Mouse (Mus musculus) embryonic facial prominence, embryonic 11.5 days (tissue): ENCODE measurements at regions not wholly inside any gene's neighbourhood (a gene's known extent, or its start where the extent isn't known, plus 50 kb on each side); places are given as distances from the start of the nearest gene placed in this dataset.

Source experiments
- ATAC-seq: fragments of 200-750 bp; cut with Nextera tagmentation; replicated peaks from 2 replicates; pipeline ENCODE4 v1.8.0; 2017; ENCODE audit warnings: low read depth; ENCODE audit not compliant: insufficient number of reproducible peaks, low FRiP score, low TSS enrichment
- DNase-seq: peaks from one replicate; pipeline ENCODE4 v3.0.0-alpha.2; 2015; ENCODE audit warnings: low spot score
- H3K27ac ChIP-seq: fragments of 300-500 bp; sonication (generic); replicated peaks from 2 replicates; pipeline ENCODE4 v1.5.1; 2014; ENCODE audit warnings: mild to moderate bottlenecking, low read depth, low read length, control low read depth
- H3K27me3 ChIP-seq: fragments of 300-500 bp; sonication (generic); 2 replicates; pipeline ENCODE4 v1.6.1; 2014; ENCODE audit warnings: mild to moderate bottlenecking, low read length, moderate library complexity, mixed read lengths; ENCODE audit not compliant: control insufficient read depth, insufficient read depth
- H3K36me3 ChIP-seq: fragments of 300-500 bp; sonication (generic); replicated peaks from 2 replicates; pipeline ENCODE4 v1.6.1; 2014; ENCODE audit warnings: low read depth, mild to moderate bottlenecking, low read length, moderate library complexity, mixed read lengths; ENCODE audit not compliant: control insufficient read depth, insufficient read depth
- H3K4me1 ChIP-seq: fragments of 300-500 bp; sonication (generic); 2 replicates; pipeline ENCODE4 v1.6.1; 2014; ENCODE audit warnings: low read length, mixed read lengths; ENCODE audit not compliant: control insufficient read depth, insufficient read depth
- H3K4me2 ChIP-seq: fragments of 300-500 bp; sonication (generic); 2 replicates; pipeline ENCODE4 v1.6.1; 2014; ENCODE audit warnings: low read depth, mild to moderate bottlenecking, control low read depth, low read length, moderate library complexity
- H3K4me3 ChIP-seq: fragments of 300-500 bp; sonication (generic); 2 replicates; pipeline ENCODE4 v1.5.1; 2014; ENCODE audit warnings: low read depth, low read length, control low read depth
- H3K9ac ChIP-seq: fragments of 300-500 bp; sonication (generic); replicated peaks from 2 replicates; pipeline ENCODE4 v1.6.1; 2014; ENCODE audit warnings: mild to moderate bottlenecking, control low read depth, low read length
- H3K9me3 ChIP-seq: fragments of 300-500 bp; sonication (generic); replicated peaks from 2 replicates; pipeline ENCODE4 v1.6.1; 2016; ENCODE audit warnings: mild to moderate bottlenecking, low read length, inconsistent platforms, mixed read lengths; ENCODE audit not compliant: control insufficient read depth
- WGBS: fragments of 180-500 bp; shearing (Covaris S2); extraction: QIAGEN DNeasy Blood & Tissue Kit; methylation state at CpG from one replicate; pipeline ENCODE4 v1.1.7; 2014; 5-methylcytosine and 5-hydroxymethylcytosine counted together

DNA sequence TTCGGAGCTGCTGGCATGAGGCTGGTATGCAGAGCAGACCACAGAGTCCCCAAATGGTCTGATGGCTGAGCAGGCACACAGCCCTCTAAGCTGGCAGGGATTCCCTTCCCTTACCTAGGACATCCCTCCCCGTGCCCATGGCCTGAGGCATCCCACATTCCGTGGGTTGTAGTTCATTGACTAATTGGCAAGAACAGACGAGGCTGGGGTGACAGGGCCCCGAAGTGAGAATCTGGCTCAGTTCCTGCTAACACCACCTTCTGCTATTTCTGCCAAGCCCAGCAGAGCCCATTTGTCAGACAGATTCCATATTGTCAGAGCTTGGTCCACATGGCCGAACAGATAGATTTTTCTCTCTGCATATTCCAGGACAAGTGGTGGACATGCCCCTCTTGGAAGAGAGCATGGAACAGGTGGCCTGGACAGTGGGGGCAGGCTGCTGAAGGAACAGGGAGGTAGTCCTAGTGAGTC is 157.6 kb upstream of the Fam19a5 start:
- 86% methylated on average over 6 of the region's 6 CpGs for WGBS
- no peak overlapping the region for H3K4me3 ChIP-seq
- no peaks in the 10 kb centered on the region for H3K9me3 ChIP-seq
- no peaks in the 10 kb centered on the region for H3K27me3 ChIP-seq
- no peak overlapping the region for H3K9ac ChIP-seq
- ATAC-seq (no peak), DNase-seq (no peak)
- no peak overlapping the region for H3K27ac ChIP-seq
- no peak overlapping the region for H3K4me2 ChIP-seq
- H3K4me1 ChIP-seq = no peaks in the 10 kb centered on the region
- no peaks in the 10 kb centered on the region for H3K36me3 ChIP-seq

DNA sequence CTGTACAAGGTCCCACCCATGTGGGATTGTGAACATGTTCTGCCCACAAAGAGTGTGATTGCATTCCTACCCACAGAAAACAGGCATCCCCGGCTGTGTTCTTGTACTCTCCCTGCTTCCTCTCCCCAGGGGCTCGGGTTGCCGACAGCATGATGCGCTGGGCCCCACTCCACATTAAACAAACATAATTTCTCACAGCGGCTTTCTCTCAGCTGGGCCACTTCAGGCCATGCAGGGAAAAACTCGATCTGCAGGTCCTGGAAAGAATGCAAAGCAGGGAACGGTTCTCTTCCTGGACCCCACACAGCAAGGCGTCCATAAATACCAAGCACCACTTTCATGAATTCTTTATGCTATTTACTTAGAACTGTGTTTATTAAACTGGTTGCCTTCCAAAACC is 152.7 kb upstream of the Fam19a5 start:
- no peak for ATAC-seq
- H3K4me1 ChIP-seq = no peaks in the 10 kb centered on the region
- H3K9me3 ChIP-seq = no peaks in the 10 kb centered on the region
- peak; percentile 5 for DNase-seq
- H3K36me3 ChIP-seq = no peaks in the 10 kb centered on the region
- no peak overlapping the region for H3K4me3 ChIP-seq
- H3K9ac ChIP-seq = no peak overlapping the region
- H3K27me3 ChIP-seq = no peaks in the 10 kb centered on the region
- H3K27ac ChIP-seq = no peak overlapping the region
- no peak overlapping the region for H3K4me2 ChIP-seq
- WGBS = 39% methylated on average over 8 of the region's 8 CpGs

DNA sequence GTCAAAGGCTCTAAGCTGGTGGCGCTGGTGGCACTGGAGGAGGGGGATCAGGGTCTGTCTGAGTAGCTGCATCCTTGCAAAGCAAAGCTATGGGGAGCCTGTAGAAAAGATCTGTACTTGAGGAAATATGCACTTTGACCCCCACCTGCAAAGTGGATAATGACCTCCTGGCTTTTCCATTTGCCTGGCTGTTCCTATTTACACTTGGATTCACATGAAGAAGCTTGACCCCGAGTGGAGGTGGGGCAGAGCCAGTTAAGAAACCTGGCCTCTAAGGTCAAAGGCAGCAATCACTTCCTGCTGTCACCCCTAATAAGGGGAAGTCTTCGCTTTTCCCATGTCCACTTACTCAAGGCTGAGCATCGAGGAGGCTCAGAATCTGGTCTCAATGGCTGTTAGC is 145.7 kb upstream of the Fam19a5 start:
- Histone ChIP-seq H3K9me3 (no peaks in the 10 kb centered on the region), H3K4me2 (no peak overlapping the region), H3K36me3 (no peaks in the 10 kb centered on the region), H3K27me3 (no peaks in the 10 kb centered on the region), H3K4me3 (no peak overlapping the region), H3K9ac (no peak overlapping the region), H3K4me1 (no peaks in the 10 kb centered on the region), H3K27ac (no peak overlapping the region)
- ATAC-seq (no peak), DNase-seq (no peak)
- WGBS = 40% methylated on average over 4 of the region's 4 CpGs

DNA sequence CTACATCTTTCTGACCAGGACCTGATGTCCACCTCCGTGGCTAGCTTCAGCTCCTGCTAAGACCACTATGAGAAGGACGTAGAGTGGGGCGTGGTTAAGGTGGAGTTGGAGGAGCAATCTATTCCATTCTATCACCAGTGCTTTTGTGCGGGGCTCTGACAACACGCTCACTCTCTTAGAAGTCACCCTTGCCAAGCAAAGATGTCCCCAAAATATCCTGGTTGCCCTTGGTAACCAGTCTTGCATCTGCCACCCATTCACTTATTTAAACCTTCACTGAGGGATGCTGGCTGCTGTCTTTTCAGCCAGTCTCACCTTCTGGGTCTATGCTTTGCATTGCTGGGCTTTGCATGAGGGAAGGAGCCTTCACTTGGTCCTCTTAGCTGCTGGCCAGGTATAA is 138.4 kb upstream of the Fam19a5 start:
- Histone ChIP-seq H3K27ac (no peak overlapping the region), H3K4me3 (no peak overlapping the region), H3K9me3 (no peaks in the 10 kb centered on the region), H3K4me1 (no peaks in the 10 kb centered on the region), H3K27me3 (no peaks in the 10 kb centered on the region), H3K9ac (no peak overlapping the region), H3K36me3 (no peaks in the 10 kb centered on the region), H3K4me2 (no peak overlapping the region)
- no peak for ATAC-seq
- no peak for DNase-seq
- 83% methylated on average over 5 of the region's 5 CpGs for WGBS

DNA sequence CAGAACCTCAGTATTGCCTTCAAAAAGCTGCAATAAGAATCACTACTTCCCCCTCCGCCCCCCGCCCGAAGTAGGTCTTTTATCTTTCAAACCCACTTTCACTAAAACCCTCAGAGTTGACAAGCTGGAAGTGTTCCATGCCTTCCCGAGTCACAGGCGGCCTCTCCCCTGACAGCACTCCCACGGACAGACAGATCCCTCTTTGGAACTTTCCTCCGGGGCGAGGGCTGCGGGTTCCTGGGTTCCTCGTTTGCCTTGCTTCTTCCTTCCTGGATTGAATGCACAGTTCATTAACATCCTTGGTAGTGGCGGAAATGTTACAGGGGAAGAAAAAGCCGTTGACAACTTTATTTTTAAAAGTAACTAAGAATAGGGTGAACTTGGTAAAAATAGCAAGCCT is 132.1 kb upstream of the Fam19a5 start:
- Histone ChIP-seq H3K36me3 (no peaks in the 10 kb centered on the region), H3K4me2 (no peak overlapping the region), H3K9ac (no peak overlapping the region), H3K27ac (no peak overlapping the region), H3K27me3 (no peaks in the 10 kb centered on the region), H3K4me1 (no peaks in the 10 kb centered on the region), H3K9me3 (no peaks in the 10 kb centered on the region), H3K4me3 (no peak overlapping the region)
- ATAC-seq (no peak), DNase-seq (no peak)
- 64% methylated on average over 12 of the region's 12 CpGs for WGBS

DNA sequence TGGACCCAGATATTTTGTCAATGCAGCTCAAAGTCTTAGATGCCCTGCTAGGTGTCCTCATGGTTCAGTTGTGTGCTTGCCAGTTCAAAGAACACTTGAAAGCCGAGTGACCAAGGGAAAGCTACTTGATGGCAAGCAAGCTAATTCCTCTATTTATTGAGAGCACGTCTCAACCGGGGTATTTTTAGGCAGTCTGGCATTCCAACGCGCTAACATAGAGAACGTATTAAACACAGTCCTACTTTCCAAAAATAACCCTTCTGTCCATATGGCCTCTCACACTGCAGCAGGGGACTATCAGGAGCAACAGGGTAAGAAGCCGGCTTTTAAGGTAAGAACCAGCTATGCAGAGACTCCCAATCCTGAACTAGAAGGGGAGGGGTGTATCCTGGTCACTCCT is 128.1 kb upstream of the Fam19a5 start:
- no peaks in the 10 kb centered on the region for H3K4me1 ChIP-seq
- H3K9ac ChIP-seq = no peak overlapping the region
- DNase-seq (no peak), ATAC-seq (no peak)
- H3K27ac ChIP-seq = no peak overlapping the region
- no peak overlapping the region for H3K4me2 ChIP-seq
- H3K27me3 ChIP-seq = no peaks in the 10 kb centered on the region
- no peak overlapping the region for H3K4me3 ChIP-seq
- no peaks in the 10 kb centered on the region for H3K9me3 ChIP-seq
- WGBS = 79% methylated on average over 7 of the region's 7 CpGs
- no peaks in the 10 kb centered on the region for H3K36me3 ChIP-seq

DNA sequence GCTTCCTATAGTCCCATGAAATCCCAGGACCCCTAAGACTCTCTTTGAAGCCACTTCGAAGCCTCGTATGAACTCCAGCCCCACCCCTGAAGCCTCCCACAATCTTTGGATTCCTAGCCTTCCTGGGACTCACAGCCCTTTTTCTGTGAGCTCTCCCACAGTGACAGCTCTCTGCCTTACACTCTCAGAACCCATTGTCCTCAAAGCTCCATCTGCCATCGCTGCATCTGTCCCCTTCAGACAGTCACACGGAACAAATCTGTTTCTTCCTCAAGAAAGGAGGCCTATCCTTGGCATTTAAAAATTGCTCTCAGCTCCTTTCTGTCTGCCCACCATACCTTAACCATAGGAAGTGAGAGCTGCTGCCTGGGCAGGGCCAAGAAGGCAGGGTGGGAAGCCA is 122.4 kb upstream of the Fam19a5 start:
- Histone ChIP-seq H3K27ac (no peak overlapping the region), H3K9ac (no peak overlapping the region), H3K4me1 (no peaks in the 10 kb centered on the region), H3K4me2 (no peak overlapping the region), H3K36me3 (no peaks in the 10 kb centered on the region), H3K9me3 (no peaks in the 10 kb centered on the region), H3K4me3 (no peak overlapping the region), H3K27me3 (no peaks in the 10 kb centered on the region)
- DNase-seq (no peak), ATAC-seq (no peak)
- 88% methylated on average over 4 of the region's 4 CpGs for WGBS

DNA sequence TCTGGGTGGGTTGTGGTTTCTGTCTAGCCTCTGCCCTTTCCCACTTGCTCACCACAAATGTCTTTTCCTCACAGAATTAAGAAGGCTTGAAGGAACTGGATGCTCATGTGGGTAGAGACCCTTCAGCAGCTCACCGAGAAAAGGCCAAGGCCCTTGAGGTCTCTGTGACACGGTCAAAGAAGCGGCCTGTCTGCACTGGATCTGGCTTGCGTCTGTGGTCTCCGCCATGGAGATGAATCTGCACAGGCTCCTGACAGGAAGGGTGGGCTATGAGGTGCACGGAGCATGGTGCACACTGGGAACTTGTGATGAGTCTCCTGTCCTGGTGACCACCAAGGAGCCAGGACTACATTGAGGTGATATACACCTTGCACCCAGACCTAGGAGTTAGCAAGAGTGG is 110.8 kb upstream of the Fam19a5 start:
- DNase-seq (no peak), ATAC-seq (no peak)
- Histone ChIP-seq H3K27me3 (no peaks in the 10 kb centered on the region), H3K27ac (no peak overlapping the region), H3K36me3 (no peaks in the 10 kb centered on the region), H3K9ac (no peak overlapping the region), H3K4me2 (no peak overlapping the region), H3K4me3 (no peak overlapping the region), H3K4me1 (no peaks in the 10 kb centered on the region), H3K9me3 (no peaks in the 10 kb centered on the region)
- WGBS = 62% methylated on average over 6 of the region's 6 CpGs
